Mouse (Mus musculus): ENCODE results near the gene Dcakd.
A peak's percentile ranks its signal among the peaks of the same experiment; 100 is the strongest.

Gene Dcakd

DNA sequence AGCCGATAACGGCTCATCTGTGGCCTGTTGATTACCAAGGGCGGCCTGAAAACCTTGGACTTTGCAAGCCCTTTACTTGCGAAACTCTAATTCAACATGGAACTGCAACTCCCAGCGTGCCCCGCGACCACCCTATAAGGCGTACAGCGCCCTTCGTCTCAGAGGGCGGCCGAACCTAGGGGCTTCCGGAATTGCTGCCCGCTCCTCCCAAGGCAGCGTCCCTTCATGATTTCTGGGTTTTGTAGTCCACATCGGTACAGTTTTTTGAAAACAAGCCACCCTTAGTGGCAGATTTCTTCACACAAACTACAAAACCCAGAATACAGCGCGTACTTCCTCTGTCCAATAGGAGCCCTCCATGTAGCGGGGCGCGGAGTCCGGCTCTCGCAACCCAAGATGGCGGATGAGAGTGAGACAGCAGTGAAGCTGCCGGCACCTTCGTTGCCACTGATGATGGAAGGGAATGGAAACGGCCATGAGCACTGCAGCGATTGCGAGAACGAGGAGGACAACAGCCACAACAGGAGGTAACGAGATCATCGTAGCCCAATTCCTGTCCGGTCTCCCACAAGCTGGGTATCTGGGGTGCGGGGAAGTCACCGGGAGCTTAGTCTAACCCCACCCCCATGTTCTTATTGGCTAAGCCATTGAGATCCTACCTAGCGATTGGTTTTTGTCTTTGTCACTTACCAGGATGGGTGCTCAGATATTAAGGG is at the start of gene Dcakd, which contains the start of gene Nmt1:
Dcakd (minus strand) TSS at position 158 of the 716 bp plus-strand sequence.
Nmt1 (plus strand) TSS at position 15 of the 716 bp plus-strand sequence.
- DNase-seq, result peak; percentile 97

DNA sequence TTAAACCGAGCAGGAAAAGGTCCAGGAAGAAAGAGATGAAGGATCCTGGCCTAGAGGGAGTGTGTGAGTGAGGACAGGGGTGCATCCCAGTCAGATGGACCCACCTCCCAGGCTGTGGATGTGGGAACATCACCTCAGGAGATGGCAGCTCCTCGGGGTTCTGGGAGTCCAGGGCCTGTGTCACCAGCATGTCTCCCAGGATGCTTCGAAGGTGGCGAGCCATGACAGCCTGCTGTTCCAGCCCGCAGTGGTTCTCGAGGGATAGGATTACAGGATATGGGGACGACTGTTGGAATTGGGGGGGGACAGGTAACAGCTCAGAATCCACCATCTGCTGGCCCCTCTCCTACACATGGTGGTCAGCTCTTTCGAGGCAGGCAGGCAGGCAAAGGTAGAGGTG is 48.4 kb upstream of the Dcakd start:
- no peak for DNase-seq

DNA sequence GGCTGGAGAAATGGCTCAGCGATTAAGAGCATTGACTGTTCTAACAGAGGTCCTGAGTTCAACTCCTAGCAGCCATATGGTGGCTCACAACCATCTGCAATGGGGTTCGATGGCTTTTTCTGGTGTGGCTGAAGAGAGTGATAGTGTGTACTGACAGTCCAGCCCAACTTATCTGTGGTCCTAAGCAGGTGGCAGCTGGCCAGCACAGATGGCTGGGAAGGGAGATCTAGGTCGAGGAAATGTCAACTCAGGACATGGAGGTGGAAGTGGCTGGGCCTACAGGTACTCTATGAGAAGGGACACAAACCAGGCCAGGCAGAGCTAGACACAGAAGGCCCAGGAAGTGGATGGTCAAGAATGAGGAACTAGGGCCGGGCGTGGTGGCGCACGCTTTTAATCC is 47.9 kb upstream of the Dcakd start:
- DNase-seq, result no peak

DNA sequence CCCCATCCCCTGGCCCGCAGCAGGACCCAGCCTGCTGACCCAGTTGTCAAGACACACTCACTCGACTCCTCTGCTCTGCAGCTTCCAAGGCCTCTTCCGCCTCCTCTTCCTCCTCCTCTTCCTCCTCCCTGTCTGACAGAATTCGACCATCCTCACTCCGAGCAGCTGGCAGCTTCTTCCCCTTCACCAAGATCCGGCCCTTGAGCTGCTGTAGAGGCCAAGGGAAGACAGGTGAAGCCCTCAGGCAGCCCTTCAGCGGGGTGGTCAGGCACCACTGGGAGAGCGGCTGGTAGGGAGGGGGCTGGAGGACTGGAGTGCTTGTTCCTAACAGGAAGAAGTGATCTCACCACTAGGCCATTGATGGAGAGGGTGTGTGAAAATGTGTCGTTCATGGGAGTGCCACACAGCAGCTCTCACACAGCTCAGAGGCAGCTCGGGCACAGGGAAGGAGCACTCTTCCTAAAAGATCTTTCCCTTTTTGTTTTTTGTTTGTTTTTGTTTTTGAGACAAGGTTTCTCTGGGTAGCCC is 46.7 kb upstream of the Dcakd start:
- DNase-seq, result peak; percentile 71

DNA sequence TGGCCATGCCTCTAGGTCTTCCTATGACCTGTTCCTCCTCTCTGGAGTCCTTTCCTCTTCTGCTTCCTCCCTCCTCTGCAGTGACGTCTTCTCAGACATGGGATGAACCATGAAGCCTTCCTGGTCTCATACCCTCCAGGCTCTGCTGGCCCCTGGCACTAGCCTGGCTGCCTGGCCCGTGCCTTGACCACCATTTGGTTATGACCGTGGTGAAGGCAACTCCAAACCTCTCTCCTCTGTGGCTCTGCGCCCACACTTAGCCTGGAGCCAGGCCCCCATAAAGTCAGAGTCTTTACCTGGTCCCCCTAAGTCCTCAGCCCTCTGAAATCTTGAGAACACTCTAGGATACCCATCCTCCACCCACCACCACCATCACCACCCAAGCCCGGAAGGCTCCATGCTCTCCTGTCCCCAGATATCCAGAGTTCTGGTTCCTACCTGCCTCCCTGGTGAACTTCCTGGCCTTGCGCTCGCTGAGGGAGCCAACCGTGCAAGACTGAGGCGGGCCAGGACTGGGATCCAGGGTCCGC is 46.1 kb upstream of the Dcakd start:
- no peak for DNase-seq

DNA sequence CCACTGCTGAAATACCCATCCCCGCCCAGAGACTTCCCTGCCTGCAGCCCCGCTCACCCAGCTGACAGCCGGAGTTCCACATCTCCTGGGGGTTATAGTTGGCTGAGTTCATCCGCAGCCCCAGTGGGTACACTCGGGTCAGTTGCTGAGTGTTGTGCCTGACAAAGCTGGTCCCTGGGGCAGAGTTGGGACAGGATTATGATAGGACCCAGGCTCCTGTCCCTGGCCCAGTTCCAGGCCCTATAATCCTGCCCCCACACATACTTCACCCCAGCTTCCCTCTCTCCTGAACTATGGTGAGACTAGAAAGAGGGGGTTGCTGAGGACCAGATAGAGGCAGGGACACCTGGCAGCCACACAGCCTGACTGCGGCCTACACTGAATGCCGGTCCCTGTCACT is 45.5 kb upstream of the Dcakd start:
- no peak for DNase-seq

DNA sequence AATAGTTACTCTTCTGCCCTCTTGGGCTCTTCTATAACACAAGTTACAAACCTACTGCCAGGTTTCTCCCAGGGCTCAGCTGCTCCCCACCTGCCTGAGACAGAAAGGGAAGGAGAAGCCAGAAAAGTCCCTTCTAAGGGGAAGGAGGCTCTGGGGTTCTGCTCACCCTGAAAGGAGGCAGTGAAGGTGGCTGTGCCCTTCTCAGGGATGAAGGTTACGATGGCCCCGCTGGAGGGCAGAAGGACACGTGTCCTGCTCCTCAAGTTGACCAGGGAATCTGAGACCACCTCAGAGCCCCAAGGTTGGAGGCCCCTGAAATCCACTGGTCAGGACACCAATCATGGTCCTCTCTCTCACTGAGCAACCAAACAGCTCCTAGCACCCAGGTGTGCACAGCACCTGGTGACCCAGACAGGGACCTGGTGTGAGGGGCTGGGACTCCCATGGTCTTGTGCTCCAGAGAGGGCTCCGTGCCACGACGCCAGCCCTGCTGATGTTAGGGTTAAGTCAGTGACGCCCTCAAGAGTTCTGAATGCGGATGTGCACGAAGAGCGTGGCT is 42.3 kb upstream of the Dcakd start:
- no peak for DNase-seq

DNA sequence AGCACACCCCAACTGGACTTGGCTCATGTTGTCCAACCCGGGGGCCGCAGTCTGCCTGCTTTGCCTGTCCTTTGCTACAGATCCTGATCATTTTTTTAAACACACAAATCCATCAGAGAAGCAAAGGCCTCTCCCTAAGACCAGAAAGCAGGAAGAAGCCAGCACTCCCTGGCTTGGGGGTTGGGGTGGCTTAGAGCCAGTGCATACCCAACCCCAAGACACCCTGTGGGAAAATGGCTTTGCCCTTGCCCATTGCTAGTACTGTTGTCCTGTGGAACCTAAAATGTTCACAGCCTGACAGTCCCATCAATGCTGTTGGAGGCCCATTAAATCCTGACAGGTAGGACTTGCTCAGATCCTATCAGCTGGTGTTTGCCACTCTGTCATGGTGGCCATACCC is 41.6 kb upstream of the Dcakd start:
- no peak for DNase-seq

DNA sequence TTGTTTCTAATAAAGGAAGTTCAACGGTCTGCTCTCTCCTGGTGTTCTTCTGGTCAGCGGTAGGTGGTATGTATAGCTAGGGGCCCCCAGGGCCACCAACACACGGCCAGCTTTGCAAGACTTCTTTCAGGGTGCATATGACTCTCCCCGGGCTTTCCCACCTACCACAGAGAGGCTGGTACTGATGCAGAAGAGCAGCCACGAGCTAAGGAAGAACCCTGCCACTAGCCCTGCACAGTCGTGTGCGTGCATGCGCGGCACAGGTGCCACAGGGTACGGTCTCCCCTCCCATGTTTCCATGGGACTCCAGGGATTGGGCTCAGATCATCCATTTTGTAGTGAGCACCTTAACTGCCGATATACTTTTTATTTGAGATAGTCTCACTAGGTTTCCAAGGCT is 40.8 kb upstream of the Dcakd start:
- no peak for DNase-seq

DNA sequence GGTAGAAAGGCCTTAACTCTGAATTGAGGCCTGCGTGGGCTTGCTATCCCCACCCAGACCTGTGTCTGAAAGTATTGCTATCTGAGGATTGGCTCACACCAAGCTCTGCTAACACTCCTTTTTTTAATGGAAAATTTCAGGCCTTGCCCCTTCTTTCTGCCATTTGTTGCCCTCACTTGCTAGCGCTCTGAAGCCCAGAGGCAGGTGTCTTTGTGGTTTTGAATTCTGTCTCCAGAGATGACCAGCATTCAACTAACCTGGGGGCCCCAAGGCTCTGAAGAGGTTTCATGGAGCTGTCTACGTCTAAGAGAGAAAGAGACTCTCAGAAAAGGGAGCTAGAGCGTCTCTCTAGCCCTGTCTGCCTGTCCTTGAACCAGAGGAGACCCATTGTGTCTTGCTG is 40.1 kb upstream of the Dcakd start:
- DNase-seq, result no peak

DNA sequence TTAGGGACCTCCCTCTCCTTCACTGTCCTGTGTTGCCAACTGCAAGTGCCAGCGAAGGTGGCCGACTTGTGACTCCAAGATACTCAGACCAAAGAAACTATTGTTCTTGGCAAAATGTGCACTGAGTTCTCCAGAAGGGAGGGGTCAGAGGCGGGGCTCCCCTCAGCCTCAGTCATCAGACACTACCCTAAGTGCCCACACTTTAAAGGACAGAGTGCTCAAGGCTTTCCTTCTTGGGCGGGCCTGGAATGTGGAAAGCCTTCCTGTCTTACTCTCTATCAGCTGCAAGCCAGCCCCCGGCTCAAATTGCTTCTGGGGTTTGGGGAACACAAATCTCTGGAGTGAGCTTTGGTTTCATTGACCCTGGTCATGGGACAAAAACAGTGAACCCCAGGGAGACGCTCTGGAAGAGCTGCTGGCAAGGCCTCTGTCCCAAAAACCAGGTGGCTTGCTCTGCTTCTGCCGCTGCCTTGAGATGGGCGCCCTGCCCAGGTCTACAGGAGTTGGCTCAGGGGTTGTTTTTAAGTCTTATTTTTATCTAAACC is 39.4 kb upstream of the Dcakd start:
- peak; percentile 68 for DNase-seq

DNA sequence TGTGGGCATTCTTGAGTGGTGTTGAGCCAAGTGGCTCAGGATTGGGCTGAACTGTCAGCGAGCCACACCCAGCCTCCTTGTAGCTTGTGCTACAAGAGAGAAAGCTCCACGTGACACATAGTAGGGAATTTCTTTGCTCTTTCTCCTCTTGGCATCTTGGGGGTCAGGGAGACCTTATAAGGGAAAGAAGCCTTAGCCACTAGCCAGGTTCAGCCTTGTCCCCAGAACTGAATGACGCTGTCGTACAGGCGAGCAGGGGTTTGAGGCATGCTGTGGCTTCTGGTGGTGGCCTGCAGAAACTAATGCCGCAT is 38.9 kb upstream of the Dcakd start:
- no peak for DNase-seq

DNA sequence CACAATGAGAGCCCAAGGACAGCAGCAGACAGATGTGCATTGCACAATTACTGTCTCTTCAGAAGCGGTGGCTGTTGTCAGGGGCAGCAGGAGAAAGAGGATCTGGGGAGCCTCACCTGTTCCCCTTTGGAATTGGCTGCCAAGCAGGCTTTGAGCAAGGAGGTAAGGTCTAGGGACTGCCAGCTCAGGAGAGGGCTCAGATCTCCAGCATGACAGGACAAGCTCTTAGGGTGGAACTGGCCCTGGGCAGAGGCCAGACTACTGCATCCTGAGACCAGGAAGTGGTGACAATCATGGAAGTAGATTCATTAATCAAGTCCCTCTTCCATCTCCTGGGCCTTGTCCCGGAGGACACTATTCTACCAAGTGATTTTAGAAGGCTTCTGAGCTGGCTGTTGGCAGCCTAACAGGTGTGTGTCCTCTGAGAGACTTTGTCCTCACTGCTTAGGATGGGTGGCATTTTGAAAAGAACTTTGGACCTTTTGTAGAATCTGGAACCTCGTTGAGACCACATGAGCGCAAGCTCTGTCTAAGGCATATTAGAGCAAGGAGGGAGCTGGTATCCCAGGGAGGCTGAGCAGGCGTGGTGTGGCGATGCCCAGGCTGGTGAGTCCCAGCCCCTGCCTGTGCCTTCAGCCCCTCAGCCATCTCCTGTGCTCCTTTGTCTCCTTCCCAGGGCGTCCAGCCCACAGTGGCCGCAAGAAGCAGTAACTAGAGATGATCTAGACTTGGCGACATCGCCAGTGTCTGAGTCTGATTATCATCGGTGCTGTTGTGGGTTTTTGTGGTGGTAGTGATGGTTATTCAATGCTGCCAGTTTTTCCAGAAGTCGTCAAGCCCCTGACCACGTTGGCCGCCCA is 38.3 kb upstream of the Dcakd start:
- no peak for DNase-seq

DNA sequence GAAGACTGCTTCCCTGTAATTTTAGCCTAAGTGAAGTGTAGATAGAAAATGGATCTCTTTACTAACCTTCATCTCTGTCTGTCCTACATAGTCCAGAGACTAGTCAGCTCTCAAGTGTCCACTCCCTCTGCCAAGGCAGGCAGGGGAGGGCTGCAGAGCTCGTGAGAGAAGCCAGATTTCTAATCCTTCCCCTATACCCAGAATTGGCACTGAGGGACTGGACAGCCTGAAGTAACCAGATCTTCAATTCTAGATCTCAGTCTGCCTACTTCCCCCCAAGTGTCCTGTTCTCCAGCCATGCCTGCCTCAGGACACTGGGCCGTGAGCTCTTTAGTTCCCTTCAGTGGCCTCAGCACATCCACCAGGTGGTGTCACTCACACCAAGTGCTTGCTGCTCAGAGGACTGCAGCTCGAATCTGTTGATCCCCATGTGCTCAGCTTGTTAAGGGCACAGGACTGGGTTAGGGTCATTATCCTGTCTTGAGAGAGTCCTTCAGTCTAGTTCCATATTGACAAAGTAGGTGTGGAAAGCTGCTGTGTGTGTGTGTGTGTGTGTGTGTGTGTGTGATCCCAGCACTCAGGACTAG is 30.5 kb upstream of the Dcakd start:
- no peak for DNase-seq

DNA sequence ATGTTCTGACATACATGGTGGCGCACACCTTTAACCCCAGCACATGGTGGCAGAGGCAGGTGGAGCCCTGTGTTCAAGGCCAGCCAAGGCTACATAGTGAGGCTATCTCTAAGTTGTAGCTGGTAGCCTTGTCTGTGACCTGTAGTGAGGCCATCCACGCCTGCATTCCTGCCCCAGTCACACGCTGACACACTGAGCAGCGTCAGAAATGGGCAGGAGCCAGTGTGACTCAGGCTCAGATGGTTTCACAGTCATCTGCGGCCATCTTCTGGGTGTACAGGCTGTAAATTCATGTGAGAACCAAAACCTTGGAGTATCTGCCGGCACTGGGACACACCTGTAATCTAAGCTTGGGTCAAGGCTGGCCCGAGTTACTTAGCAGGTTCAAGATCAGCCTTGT is 28.5 kb upstream of the Dcakd start:
- DNase-seq, result no peak

DNA sequence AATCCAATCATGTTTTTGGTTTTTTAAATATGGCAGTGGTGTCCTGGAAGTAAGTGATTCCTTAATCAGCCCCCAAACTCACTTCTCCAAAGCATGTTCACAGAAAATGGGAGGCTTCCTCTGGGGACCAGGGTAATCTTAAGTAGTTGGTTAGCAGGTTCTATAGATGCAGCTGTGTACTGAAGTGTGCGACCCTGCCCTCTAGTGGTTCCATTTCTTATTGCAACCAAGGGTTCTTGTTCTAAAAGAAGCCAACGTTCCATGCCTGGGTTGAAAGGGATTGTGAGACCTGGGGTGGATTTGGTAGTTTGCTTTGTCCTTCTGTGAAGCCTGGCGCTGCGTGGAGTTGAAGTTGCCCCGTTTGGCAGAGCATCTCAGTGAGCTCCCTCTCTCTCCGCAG is 26.7 kb upstream of the Dcakd start:
- peak; percentile 87 for DNase-seq

DNA sequence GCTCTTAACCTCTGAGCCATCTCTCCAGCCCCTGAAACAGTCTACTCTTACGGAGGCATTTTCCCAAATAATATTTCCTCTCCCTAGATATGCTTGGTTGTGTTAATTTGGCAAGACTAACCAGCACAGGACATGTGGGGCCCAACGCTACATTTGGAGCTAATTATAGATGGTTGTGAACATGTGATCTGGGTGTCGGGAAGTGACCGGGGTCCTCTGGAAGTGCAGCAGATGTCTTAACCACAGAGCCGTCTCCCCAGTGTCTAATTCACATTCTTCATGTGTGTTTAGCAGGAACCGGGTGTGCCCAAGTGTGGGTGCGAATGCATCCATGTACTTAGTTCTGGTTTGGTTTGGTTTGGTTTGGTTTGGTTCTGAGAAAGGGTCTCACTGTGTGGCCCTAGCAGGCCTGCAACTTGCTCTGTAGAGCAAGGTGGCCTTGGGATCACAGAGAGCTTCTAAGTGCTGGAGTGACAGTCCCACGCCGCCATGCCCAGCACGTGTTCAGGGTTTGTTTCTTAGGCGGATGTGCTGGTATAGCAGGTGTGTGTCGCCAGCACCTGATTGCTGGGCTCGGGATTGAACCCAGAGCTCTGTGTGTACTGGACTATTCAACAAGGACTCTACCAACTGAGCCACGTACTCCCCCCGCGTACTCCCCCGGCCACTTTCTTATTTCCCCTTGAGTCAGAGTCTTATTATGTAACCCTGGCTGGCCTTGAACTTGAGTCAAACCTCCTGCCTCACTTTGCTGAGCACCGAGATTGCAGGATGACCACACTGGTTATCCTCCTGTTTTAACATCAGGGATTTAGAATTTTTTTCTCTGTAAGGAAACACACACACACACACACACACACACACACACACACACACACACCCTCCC is 25.3 kb upstream of the Dcakd start:
- DNase-seq, result no peak

DNA sequence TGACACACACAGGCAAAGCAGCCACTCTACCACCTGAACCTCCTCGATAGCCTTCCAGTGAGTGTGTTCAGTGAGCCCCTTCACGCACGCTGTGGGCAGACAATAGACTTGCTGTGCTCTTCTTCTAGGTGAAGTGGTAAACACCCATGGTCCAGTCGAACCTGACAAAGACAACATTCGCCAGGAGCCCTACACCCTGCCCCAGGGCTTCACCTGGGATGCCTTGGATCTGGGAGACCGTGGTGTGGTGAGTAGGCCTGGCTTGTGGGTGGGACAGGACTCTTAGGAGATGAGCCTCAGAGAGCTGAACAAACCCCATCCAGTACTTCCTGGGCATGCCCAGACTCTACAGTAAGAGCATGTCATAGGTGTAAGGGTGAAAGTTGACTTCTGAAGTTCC is 23.9 kb upstream of the Dcakd start:
- DNase-seq, result no peak

DNA sequence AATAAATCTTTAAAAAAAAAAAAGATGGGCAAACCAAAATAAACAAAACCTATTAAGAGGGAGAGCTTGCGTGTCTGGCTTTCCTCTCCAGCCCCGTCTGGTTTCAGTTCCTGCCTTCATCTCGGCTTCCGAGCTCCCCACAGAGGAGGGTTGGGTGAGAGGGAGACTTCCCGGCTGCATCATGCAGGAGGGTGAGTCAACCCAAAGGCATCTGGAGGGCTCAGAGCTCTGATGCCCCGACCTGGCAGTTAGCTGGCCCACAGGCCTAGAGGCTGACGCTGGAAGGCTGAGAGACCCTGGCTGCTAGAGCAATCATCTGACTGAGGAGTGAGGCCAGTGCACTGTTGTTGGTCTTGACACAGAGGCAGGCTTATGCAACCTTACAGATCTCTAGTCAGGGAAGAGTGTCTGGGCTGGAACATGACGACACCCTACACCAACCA is 23.1 kb upstream of the Dcakd start:
- DNase-seq, result peak; percentile 83

DNA sequence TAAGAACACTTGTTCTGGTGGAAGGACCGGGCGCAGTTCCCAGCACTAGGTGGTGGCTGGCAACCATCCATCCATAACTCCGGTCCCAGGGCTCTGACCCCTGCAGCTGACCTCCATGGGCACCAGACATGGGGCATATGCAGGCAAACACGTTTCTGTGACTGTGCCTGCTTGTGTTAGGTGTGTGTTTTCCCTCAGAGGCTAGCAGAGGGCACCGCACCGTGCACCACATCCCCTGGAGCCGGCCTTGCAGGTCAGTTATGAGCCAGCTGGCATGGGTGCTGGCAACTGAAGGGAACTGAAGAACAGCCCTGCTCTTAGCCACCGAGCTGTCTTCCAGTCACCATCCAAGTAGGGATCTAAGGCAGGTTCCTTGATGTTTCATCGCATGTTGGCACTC is 22.0 kb upstream of the Dcakd start:
- no peak for DNase-seq

DNA sequence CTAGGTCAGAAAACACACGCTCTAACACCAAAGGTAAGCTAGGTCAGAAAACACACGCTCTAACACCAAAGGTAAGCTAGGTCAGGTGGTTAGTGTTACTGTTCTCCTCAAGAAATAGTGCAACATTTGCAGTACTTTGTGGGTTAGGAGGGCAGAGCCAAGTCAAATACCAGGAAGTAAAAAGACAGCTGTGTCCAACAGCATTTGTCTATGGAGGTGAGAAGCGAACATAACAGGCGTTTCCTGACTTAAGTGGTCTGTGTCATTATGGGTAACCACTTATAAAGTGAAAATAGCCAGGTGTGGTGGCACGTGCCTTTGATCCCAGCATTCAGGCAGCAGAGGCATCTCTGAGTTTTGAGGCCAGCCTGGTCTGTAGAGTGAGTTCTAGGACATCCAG is 21.5 kb upstream of the Dcakd start:
- no peak for DNase-seq

DNA sequence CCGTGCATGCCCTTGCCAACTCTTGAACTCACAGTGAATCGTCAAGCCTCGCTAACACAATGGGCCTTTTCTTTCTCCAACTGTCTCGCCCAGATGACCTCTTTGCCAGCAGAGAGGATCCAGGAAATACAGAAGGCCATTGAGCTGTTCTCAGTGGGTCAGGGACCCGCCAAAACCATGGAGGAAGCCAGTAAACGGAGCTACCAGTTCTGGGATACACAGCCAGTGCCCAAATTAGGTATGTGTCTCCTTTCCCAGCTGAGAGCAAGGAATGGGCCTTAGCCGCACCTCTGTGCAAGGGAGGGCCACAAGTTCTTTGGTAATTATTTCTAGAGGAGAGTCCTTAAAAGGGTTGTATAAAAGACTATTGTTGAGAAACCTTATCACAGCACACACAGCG is 18.2 kb upstream of the Dcakd start:
- DNase-seq, result no peak

Data from lung, postnatal 10 days (tissue).